In the genomic region with DNA sequence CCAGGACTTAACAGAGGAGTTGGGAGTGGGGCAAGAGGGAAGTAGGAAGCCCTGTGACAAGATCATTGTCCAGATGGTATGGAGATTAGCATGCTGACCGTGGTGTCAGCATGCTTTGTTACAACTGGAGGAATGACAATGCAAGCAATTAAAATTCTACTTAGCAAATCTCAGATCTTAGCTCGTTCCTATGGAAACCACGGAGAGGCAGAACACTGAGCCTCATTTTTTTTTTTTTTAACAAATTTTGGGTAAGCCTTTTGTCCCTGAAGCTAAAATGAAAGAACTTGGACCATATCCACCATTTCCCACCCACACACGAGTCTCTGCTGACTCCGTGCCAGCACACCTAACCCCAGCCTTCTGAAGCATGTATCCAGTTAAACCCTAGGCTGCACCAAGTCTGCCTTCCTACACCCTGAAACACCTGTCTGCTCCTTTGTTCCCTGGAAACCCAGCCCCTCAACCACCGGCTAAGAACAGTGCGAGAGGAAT, we compare ENCODE assay signal across 11 mouse cellular contexts.
DNase-seq lines count a peak whose midpoint lies in the region; ATAC-seq lines count a peak whose summit lies in the region.
"Had no signal": no experiment of that assay in that cellular context is flagged by ENCODE, and none has a peak within 500 bp of the region (broad histone marks: within the 10 kb centered on the region; RNA-seq: fewer than 3 reads in every experiment).

No protein-coding gene starts in this region.

- WGBS in hindbrain, embryonic 14.5 days, result 10% methylated on average over 7 of the region's 7 CpGs
- WGBS in neural tube, embryonic 12.5 days, result 21% methylated on average over 7 of the region's 7 CpGs
- WGBS in kidney, embryonic 14.5 days, result 51% methylated on average over 7 of the region's 7 CpGs

- H3K27ac ChIP-seq in hindbrain, embryonic 14.5 days, result no peak overlapping the region
- H3K27ac ChIP-seq in neural tube, embryonic 12.5 days, result no peak overlapping the region
- H3K27ac ChIP-seq in kidney, embryonic 14.5 days (ENCODE audit: low read depth, low read length), result no peak overlapping the region
- H3K27ac ChIP-seq: limb, embryonic 10.5 days had no signal

- 0 out of 2 replicates have a peak overlapping the region, but pooled peaks have one; percentile 5 for H3K9ac ChIP-seq in hindbrain, embryonic 14.5 days
- no peak overlapping the region for H3K9ac ChIP-seq in neural tube, embryonic 12.5 days
- no peak overlapping the region for H3K9ac ChIP-seq in kidney, embryonic 14.5 days (ENCODE audit: low read depth, low read length)

- no peaks in the 10 kb centered on the region for H3K9me3 ChIP-seq in hindbrain, embryonic 14.5 days (ENCODE audit: control insufficient read depth, low read length)
- no peaks in the 10 kb centered on the region for H3K9me3 ChIP-seq in neural tube, embryonic 12.5 days
- H3K9me3 ChIP-seq in kidney, embryonic 14.5 days (ENCODE audit: control insufficient read depth, low read length), result no peaks in the 10 kb centered on the region
- H3K9me3 ChIP-seq: limb, embryonic 10.5 days had no signal

- peaks cover 32% of the 10 kb centered on the region for H3K4me1 ChIP-seq in hindbrain, embryonic 14.5 days (replicated peaks; ENCODE audit: control insufficient read depth, insufficient read depth, low read length)
- H3K4me1 ChIP-seq in neural tube, embryonic 12.5 days, result peaks cover 10% of the 10 kb centered on the region
- peaks cover 8% of the 10 kb centered on the region; the same call in 1 of the 2 replicates for H3K4me1 ChIP-seq in kidney, embryonic 14.5 days (ENCODE audit: control insufficient read depth, insufficient read depth, low read length)

- no peak for DNase-seq in frontal cortex, postnatal 25 days (ENCODE audit: low spot score in 2 of 2)
- DNase-seq in hindbrain, embryonic 14.5 days (ENCODE audit: low spot score), result peak; percentile 55
- no peak for DNase-seq in spleen, adult 18-20 months
- DNase-seq in cerebellum, adult 9-10 months, result no peak
- DNase-seq: kidney, postnatal 14 days; lung, postnatal 14 days had no signal

- H3K27me3 ChIP-seq in hindbrain, embryonic 14.5 days (ENCODE audit: control insufficient read depth, insufficient read depth, low read length), result no peaks in the 10 kb centered on the region
- H3K27me3 ChIP-seq in neural tube, embryonic 12.5 days (replicated peaks), result no peaks in the 10 kb centered on the region
- H3K27me3 ChIP-seq in kidney, embryonic 14.5 days (ENCODE audit: control insufficient read depth, insufficient read depth, low read length), result no peaks in the 10 kb centered on the region

- peak; percentile 74 for ATAC-seq in frontal cortex, adult (ENCODE audit: low TSS enrichment)
- peak; percentile 85 for ATAC-seq in common myeloid progenitor, adult 5-6 weeks (replicated peaks; ENCODE audit: low read depth, poor library complexity, severe bottlenecking)
- ATAC-seq in hindbrain, embryonic 14.5 days (ENCODE audit: low FRiP score), result peak; percentile 51; the same call in 1 of the 2 replicates
- 0 out of 2 replicates have a peak, but pooled peaks have one; percentile 25 for ATAC-seq in neural tube, embryonic 12.5 days (ENCODE audit: low FRiP score, low read depth)
- ATAC-seq in kidney, embryonic 14.5 days (ENCODE audit: low FRiP score, low TSS enrichment), result no peak

- H3K36me3 ChIP-seq in hindbrain, embryonic 14.5 days (replicated peaks; ENCODE audit: control insufficient read depth, insufficient read depth), result no peaks in the 10 kb centered on the region
- no peaks in the 10 kb centered on the region for H3K36me3 ChIP-seq in neural tube, embryonic 12.5 days
- H3K36me3 ChIP-seq in kidney, embryonic 14.5 days (ENCODE audit: control insufficient read depth, insufficient read depth, low read length), result peaks cover 12% of the 10 kb centered on the region; the same call in 1 of the 2 replicates

- H3K4me3 ChIP-seq in hindbrain, embryonic 14.5 days (replicated peaks; ENCODE audit: low read length), result no peak overlapping the region
- H3K4me3 ChIP-seq in neural tube, embryonic 12.5 days, result no peak overlapping the region
- no peak overlapping the region for H3K4me3 ChIP-seq in kidney, embryonic 14.5 days (ENCODE audit: low read length)
- H3K4me3 ChIP-seq: limb, embryonic 10.5 days had no signal

- peak overlapping the region; percentile 25 for H3K4me2 ChIP-seq in hindbrain, embryonic 14.5 days (replicated peaks)
- H3K4me2 ChIP-seq in neural tube, embryonic 12.5 days (replicated peaks), result no peak overlapping the region
- H3K4me2 ChIP-seq in kidney, embryonic 14.5 days (replicated peaks; ENCODE audit: low read depth, low read length), result no peak overlapping the region
